Mouse (Mus musculus): ENCODE measurements around the gene Mon1a. TPM values are rescaled to one million over a fixed set of nuclear protein-coding genes. Genes with fewer than 3 reads are reported as not detected.

Gene Mon1a
- polyA plus RNA-seq, 1 experiment from 2014 or later = 22.6 TPM

GRCm38 (mm10) chr9:107919441-107919840 is 31.5 kb downstream of the Mon1a start:
- Histone ChIP-seq H3K27ac (ENCODE audit: low read depth, low read length) (no peak overlapping the region), H3K4me1 (ENCODE audit: control insufficient read depth, insufficient read depth, low read depth, low read length) (peaks cover 11% of the 10 kb centered on the region), H3K9ac (ENCODE audit: low read depth, low read length) (no peak overlapping the region), H3K9me3 (ENCODE audit: control insufficient read depth, low read length) (no peaks in the 10 kb centered on the region), H3K27me3 (replicated peaks; ENCODE audit: control insufficient read depth, insufficient read depth, low read length) (no peaks in the 10 kb centered on the region), H3K4me2 (ENCODE audit: low read length) (no peak overlapping the region), H3K4me3 (ENCODE audit: low read length) (no peak overlapping the region), H3K36me3 (ENCODE audit: control insufficient read depth, insufficient read depth, low read length) (no peaks in the 10 kb centered on the region)
- WGBS = 90% methylated on average over 5 of the region's 5 CpGs
- no peak for ATAC-seq

GRCm38 (mm10) chr9:107923021-107923420 is 35.1 kb downstream of the Mon1a start:
- no peak overlapping the region for H3K27ac ChIP-seq (ENCODE audit: low read depth, low read length)
- WGBS = 36% methylated on average over 7 of the region's 7 CpGs
- H3K4me3 ChIP-seq (ENCODE audit: low read length) = no peak overlapping the region
- no peak overlapping the region for H3K4me2 ChIP-seq (ENCODE audit: low read length)
- no peak overlapping the region for H3K9ac ChIP-seq (ENCODE audit: low read depth, low read length)
- no peak for ATAC-seq
- peaks cover 20% of the 10 kb centered on the region for H3K4me1 ChIP-seq (ENCODE audit: control insufficient read depth, insufficient read depth, low read depth, low read length)
- no peaks in the 10 kb centered on the region for H3K9me3 ChIP-seq (ENCODE audit: control insufficient read depth, low read length)
- no peaks in the 10 kb centered on the region for H3K36me3 ChIP-seq (ENCODE audit: control insufficient read depth, insufficient read depth, low read length)
- H3K27me3 ChIP-seq (replicated peaks; ENCODE audit: control insufficient read depth, insufficient read depth, low read length) = no peaks in the 10 kb centered on the region

GRCm38 (mm10) chr9:107923956-107924355 is 36.0 kb downstream of the Mon1a start:
- Histone ChIP-seq H3K27me3 (replicated peaks; ENCODE audit: control insufficient read depth, insufficient read depth, low read length) (no peaks in the 10 kb centered on the region), H3K4me1 (ENCODE audit: control insufficient read depth, insufficient read depth, low read depth, low read length) (peaks cover 16% of the 10 kb centered on the region), H3K4me3 (ENCODE audit: low read length) (no peak overlapping the region), H3K27ac (ENCODE audit: low read depth, low read length) (no peak overlapping the region; the same call in 1 of the 2 replicates), H3K9me3 (ENCODE audit: control insufficient read depth, low read length) (no peaks in the 10 kb centered on the region), H3K36me3 (ENCODE audit: control insufficient read depth, insufficient read depth, low read length) (no peaks in the 10 kb centered on the region), H3K9ac (ENCODE audit: low read depth, low read length) (no peak overlapping the region), H3K4me2 (ENCODE audit: low read length) (no peak overlapping the region)
- 36% methylated on average over 6 of the region's 6 CpGs for WGBS
- no peak for ATAC-seq

- Histone ChIP-seq H3K4me3 (ENCODE audit: low read length) (no peak overlapping the region), H3K36me3 (ENCODE audit: control insufficient read depth, insufficient read depth, low read length) (no peaks in the 10 kb centered on the region), H3K9me3 (ENCODE audit: control insufficient read depth, low read length) (no peaks in the 10 kb centered on the region), H3K27me3 (replicated peaks; ENCODE audit: control insufficient read depth, insufficient read depth, low read length) (no peaks in the 10 kb centered on the region), H3K4me2 (ENCODE audit: low read length) (no peak overlapping the region), H3K27ac (ENCODE audit: low read depth, low read length) (no peak overlapping the region), H3K4me1 (ENCODE audit: control insufficient read depth, insufficient read depth, low read depth, low read length) (peaks cover 16% of the 10 kb centered on the region), H3K9ac (ENCODE audit: low read depth, low read length) (no peak overlapping the region)
- WGBS = 19% methylated on average over 3 of the region's 3 CpGs
- no peak for ATAC-seq
These were observed 37.3 kb downstream of the Mon1a start for GRCm38 (mm10) chr9:107925251-107925650.

- Histone ChIP-seq H3K4me2 (ENCODE audit: low read length) (no peak overlapping the region), H3K9me3 (ENCODE audit: control insufficient read depth, low read length) (no peaks in the 10 kb centered on the region), H3K9ac (ENCODE audit: low read depth, low read length) (no peak overlapping the region), H3K4me1 (ENCODE audit: control insufficient read depth, insufficient read depth, low read depth, low read length) (peaks cover 16% of the 10 kb centered on the region), H3K4me3 (ENCODE audit: low read length) (no peak overlapping the region), H3K36me3 (ENCODE audit: control insufficient read depth, insufficient read depth, low read length) (no peaks in the 10 kb centered on the region), H3K27ac (ENCODE audit: low read depth, low read length) (no peak overlapping the region), H3K27me3 (replicated peaks; ENCODE audit: control insufficient read depth, insufficient read depth, low read length) (no peaks in the 10 kb centered on the region)
- no peak for ATAC-seq
- WGBS = 64% methylated on average over 9 of the region's 9 CpGs
These were observed 39.0 kb downstream of the Mon1a start for GRCm38 (mm10) chr9:107926920-107927420.

- WGBS = 85% methylated on average over 5 of the region's 5 CpGs
- H3K4me1 ChIP-seq (ENCODE audit: control insufficient read depth, insufficient read depth, low read depth, low read length) = peaks cover 16% of the 10 kb centered on the region
- no peak overlapping the region for H3K27ac ChIP-seq (ENCODE audit: low read depth, low read length)
- H3K4me2 ChIP-seq (ENCODE audit: low read length) = no peak overlapping the region
- no peak overlapping the region for H3K4me3 ChIP-seq (ENCODE audit: low read length)
- H3K9me3 ChIP-seq (ENCODE audit: control insufficient read depth, low read length) = no peaks in the 10 kb centered on the region
- peak; percentile 44; the same call in 1 of the 2 replicates for ATAC-seq
- no peaks in the 10 kb centered on the region for H3K27me3 ChIP-seq (replicated peaks; ENCODE audit: control insufficient read depth, insufficient read depth, low read length)
- H3K9ac ChIP-seq (ENCODE audit: low read depth, low read length) = no peak overlapping the region
- no peaks in the 10 kb centered on the region for H3K36me3 ChIP-seq (ENCODE audit: control insufficient read depth, insufficient read depth, low read length)
These were observed 39.8 kb downstream of the Mon1a start for GRCm38 (mm10) chr9:107927749-107928148.

- Histone ChIP-seq H3K36me3 (ENCODE audit: control insufficient read depth, insufficient read depth, low read length) (no peaks in the 10 kb centered on the region), H3K9me3 (ENCODE audit: control insufficient read depth, low read length) (no peaks in the 10 kb centered on the region), H3K4me3 (ENCODE audit: low read length) (no peak within 1 kb of the TSS), H3K27me3 (replicated peaks; ENCODE audit: control insufficient read depth, insufficient read depth, low read length) (no peaks in the 10 kb centered on the region), H3K4me2 (ENCODE audit: low read length) (no peak within 1 kb of the TSS), H3K4me1 (ENCODE audit: control insufficient read depth, insufficient read depth, low read depth, low read length) (peaks cover 16% of the 10 kb centered on the region), H3K27ac (ENCODE audit: low read depth, low read length) (no peak within 1 kb of the TSS), H3K9ac (ENCODE audit: low read depth, low read length) (no peak within 1 kb of the TSS)
- no peak for ATAC-seq
- 81% methylated on average over 3 of the region's 3 CpGs for WGBS
These were observed 40.2 kb downstream of the Mon1a start, which contains the start of gene Actl11 for GRCm38 (mm10) chr9:107928169-107928568. Gene Actl11, plus strand, starts transcription at chr9:107928469.

GRCm38 (mm10) chr9:107932221-107932620 is 44.3 kb downstream of the Mon1a start:
- 51% methylated on average over 4 of the region's 4 CpGs for WGBS
- Histone ChIP-seq H3K9me3 (ENCODE audit: control insufficient read depth, low read length) (no peaks in the 10 kb centered on the region), H3K4me2 (ENCODE audit: low read length) (no peak overlapping the region), H3K4me3 (ENCODE audit: low read length) (no peak overlapping the region), H3K9ac (ENCODE audit: low read depth, low read length) (no peak overlapping the region), H3K36me3 (ENCODE audit: control insufficient read depth, insufficient read depth, low read length) (no peaks in the 10 kb centered on the region), H3K4me1 (ENCODE audit: control insufficient read depth, insufficient read depth, low read depth, low read length) (peaks cover 12% of the 10 kb centered on the region), H3K27me3 (replicated peaks; ENCODE audit: control insufficient read depth, insufficient read depth, low read length) (no peaks in the 10 kb centered on the region; the same call in 1 of the 2 replicates), H3K27ac (ENCODE audit: low read depth, low read length) (no peak overlapping the region)
- ATAC-seq = no peak

GRCm38 (mm10) chr9:107934146-107934545 is 46.2 kb downstream of the Mon1a start:
- 81% methylated on average over 11 of the region's 11 CpGs for WGBS
- Histone ChIP-seq H3K9ac (ENCODE audit: low read depth, low read length) (no peak overlapping the region), H3K36me3 (ENCODE audit: control insufficient read depth, insufficient read depth, low read length) (no peaks in the 10 kb centered on the region), H3K4me1 (ENCODE audit: control insufficient read depth, insufficient read depth, low read depth, low read length) (peaks cover 9% of the 10 kb centered on the region), H3K4me3 (ENCODE audit: low read length) (no peak overlapping the region), H3K27me3 (replicated peaks; ENCODE audit: control insufficient read depth, insufficient read depth, low read length) (no peaks in the 10 kb centered on the region; the same call in 1 of the 2 replicates), H3K4me2 (ENCODE audit: low read length) (no peak overlapping the region), H3K9me3 (ENCODE audit: control insufficient read depth, low read length) (no peaks in the 10 kb centered on the region), H3K27ac (ENCODE audit: low read depth, low read length) (no peak overlapping the region)
- ATAC-seq = no peak

Measured in hindbrain, embryonic 16.5 days (tissue).